Mouse (Mus musculus): ENCODE measurements at regions not wholly inside any gene's neighbourhood (a gene's known extent, or its start where the extent isn't known, plus 50 kb on each side); places are given as distances from the start of the nearest gene placed in this dataset.

- H3K4me3 ChIP-seq: no peak overlapping the region
- no peak for ATAC-seq (replicated peaks)
- 74% methylated on average over 1 of the region's 1 CpGs for WGBS
- 0 out of 2 replicates have a peak, but pooled peaks cover 3% of the 10 kb centered on the region for H3K4me1 ChIP-seq
- no peaks in the 10 kb centered on the region for H3K36me3 ChIP-seq (replicated peaks)
- no peaks in the 10 kb centered on the region for H3K27me3 ChIP-seq (replicated peaks)
- no peak overlapping the region for H3K27ac ChIP-seq
- H3K9ac ChIP-seq: no peak overlapping the region
- H3K9me3 ChIP-seq: no peaks in the 10 kb centered on the region
- no peak overlapping the region for H3K4me2 ChIP-seq
Observed at GRCm38 (mm10) chr13:52185574-52185973, 339.1 kb downstream of the Gadd45g start.

DNA sequence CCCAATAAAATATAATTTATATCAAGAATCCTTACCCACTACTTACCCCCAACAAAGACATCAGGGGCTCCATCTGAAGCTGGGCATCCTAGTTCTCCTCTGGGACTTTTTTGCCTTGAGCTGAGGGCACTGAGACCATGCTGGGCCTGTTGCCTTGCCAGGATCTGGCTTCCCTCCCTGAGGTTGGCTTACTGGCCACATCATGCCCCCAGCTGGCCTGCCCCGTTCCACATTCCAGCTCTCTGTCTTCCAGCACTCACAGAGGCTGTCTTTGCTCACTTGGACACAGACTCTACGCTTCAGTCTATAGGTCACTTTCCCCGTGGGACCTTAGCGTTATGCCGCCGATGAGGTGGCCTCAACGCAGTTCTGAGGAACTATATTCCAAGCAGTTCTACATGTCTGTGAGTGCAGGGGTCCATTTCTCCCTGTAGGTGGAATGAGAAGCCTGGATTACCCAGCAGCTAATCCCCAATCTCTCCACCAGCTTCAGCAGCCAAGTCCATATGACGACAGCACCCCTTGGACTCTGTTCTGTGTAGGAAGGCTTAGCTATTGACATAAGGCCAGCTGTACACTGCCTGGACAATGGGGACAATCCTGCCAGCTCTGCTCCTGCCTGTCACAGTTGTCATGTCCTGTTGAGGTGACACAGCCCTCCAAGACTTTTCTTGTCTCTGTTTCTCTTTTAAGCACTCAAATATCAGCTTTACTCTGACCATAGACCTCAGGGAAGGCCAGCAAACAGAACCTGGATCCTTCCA lies 341.5 kb downstream of the Gadd45g start:
- WGBS: 74% methylated on average over 8 of the region's 8 CpGs
- Histone ChIP-seq H3K9ac (no peak overlapping the region), H3K27me3 (replicated peaks) (no peaks in the 10 kb centered on the region), H3K4me1 (0 out of 2 replicates have a peak, but pooled peaks cover 3% of the 10 kb centered on the region), H3K4me3 (no peak overlapping the region), H3K4me2 (no peak overlapping the region), H3K36me3 (replicated peaks) (no peaks in the 10 kb centered on the region), H3K27ac (no peak overlapping the region), H3K9me3 (no peaks in the 10 kb centered on the region)
- ATAC-seq (replicated peaks): no peak

- Histone ChIP-seq H3K9me3 (no peaks in the 10 kb centered on the region), H3K4me3 (no peak overlapping the region), H3K27ac (no peak overlapping the region), H3K9ac (no peak overlapping the region), H3K4me1 (0 out of 2 replicates have a peak, but pooled peaks cover 3% of the 10 kb centered on the region), H3K27me3 (replicated peaks) (no peaks in the 10 kb centered on the region), H3K36me3 (replicated peaks) (no peaks in the 10 kb centered on the region), H3K4me2 (no peak overlapping the region)
- ATAC-seq (replicated peaks): no peak
- WGBS: 56% methylated on average over 2 of the region's 2 CpGs
Observed at GRCm38 (mm10) chr13:52188605-52189003, 342.1 kb downstream of the Gadd45g start.

- H3K4me1 ChIP-seq: 0 out of 2 replicates have a peak, but pooled peaks cover 3% of the 10 kb centered on the region
- ATAC-seq (replicated peaks): no peak
- H3K4me3 ChIP-seq: no peak overlapping the region
- H3K36me3 ChIP-seq (replicated peaks): no peaks in the 10 kb centered on the region
- no peak overlapping the region for H3K4me2 ChIP-seq
- H3K27me3 ChIP-seq (replicated peaks): no peaks in the 10 kb centered on the region
- H3K27ac ChIP-seq: no peak overlapping the region
- 68% methylated on average over 10 of the region's 10 CpGs for WGBS
- no peak overlapping the region for H3K9ac ChIP-seq
- H3K9me3 ChIP-seq: no peaks in the 10 kb centered on the region
Observed at GRCm38 (mm10) chr13:52189382-52189923, 341.6 kb downstream of the Diras2 start.

- Histone ChIP-seq H3K4me1 (0 out of 2 replicates have a peak, but pooled peaks cover 3% of the 10 kb centered on the region), H3K4me2 (no peak overlapping the region), H3K27ac (no peak overlapping the region), H3K9me3 (no peaks in the 10 kb centered on the region), H3K9ac (no peak overlapping the region), H3K36me3 (replicated peaks) (no peaks in the 10 kb centered on the region), H3K27me3 (replicated peaks) (no peaks in the 10 kb centered on the region), H3K4me3 (no peak overlapping the region)
- ATAC-seq (replicated peaks): no peak
- WGBS: 77% methylated on average over 9 of the region's 9 CpGs
Observed at GRCm38 (mm10) chr13:52190256-52190655, 340.8 kb downstream of the Diras2 start.

GRCm38 (mm10) chr13:52190848-52191590 lies 340.1 kb downstream of the Diras2 start:
- no peak overlapping the region for H3K4me3 ChIP-seq
- WGBS: 86% methylated on average over 15 of the region's 15 CpGs
- no peaks in the 10 kb centered on the region for H3K27me3 ChIP-seq (replicated peaks)

GRCm38 (mm10) chr13:52196917-52197316 lies 334.2 kb downstream of the Diras2 start:
- H3K36me3 ChIP-seq (replicated peaks): no peaks in the 10 kb centered on the region
- H3K4me1 ChIP-seq: no peaks in the 10 kb centered on the region
- no peak overlapping the region for H3K4me2 ChIP-seq
- H3K27me3 ChIP-seq (replicated peaks): peaks cover 6% of the 10 kb centered on the region; the same call in 1 of the 2 replicates
- no peak for ATAC-seq (replicated peaks)
- no peak overlapping the region for H3K4me3 ChIP-seq
- WGBS: 76% methylated on average over 5 of the region's 5 CpGs
- no peak overlapping the region for H3K27ac ChIP-seq
- no peaks in the 10 kb centered on the region for H3K9me3 ChIP-seq
- H3K9ac ChIP-seq: no peak overlapping the region

More at GRCm38 (mm10) chr13:52190848-52191590, 340.1 kb downstream of the Diras2 start:
- Histone ChIP-seq H3K36me3 (replicated peaks) (no peaks in the 10 kb centered on the region), H3K4me1 (0 out of 2 replicates have a peak, but pooled peaks cover 3% of the 10 kb centered on the region), H3K9ac (no peak overlapping the region), H3K4me2 (no peak overlapping the region), H3K27ac (no peak overlapping the region), H3K9me3 (no peaks in the 10 kb centered on the region)
- no peak for ATAC-seq (replicated peaks)

- Histone ChIP-seq H3K9ac (no peak overlapping the region), H3K9me3 (no peaks in the 10 kb centered on the region), H3K4me3 (no peak overlapping the region), H3K4me1 (no peaks in the 10 kb centered on the region), H3K27me3 (replicated peaks) (peaks cover 6% of the 10 kb centered on the region; the same call in 1 of the 2 replicates), H3K36me3 (replicated peaks) (no peaks in the 10 kb centered on the region), H3K27ac (no peak overlapping the region), H3K4me2 (no peak overlapping the region)
- 86% methylated on average over 7 of the region's 7 CpGs for WGBS
- ATAC-seq (replicated peaks): no peak
Observed at GRCm38 (mm10) chr13:52198649-52199348, 332.3 kb downstream of the Diras2 start.

DNA sequence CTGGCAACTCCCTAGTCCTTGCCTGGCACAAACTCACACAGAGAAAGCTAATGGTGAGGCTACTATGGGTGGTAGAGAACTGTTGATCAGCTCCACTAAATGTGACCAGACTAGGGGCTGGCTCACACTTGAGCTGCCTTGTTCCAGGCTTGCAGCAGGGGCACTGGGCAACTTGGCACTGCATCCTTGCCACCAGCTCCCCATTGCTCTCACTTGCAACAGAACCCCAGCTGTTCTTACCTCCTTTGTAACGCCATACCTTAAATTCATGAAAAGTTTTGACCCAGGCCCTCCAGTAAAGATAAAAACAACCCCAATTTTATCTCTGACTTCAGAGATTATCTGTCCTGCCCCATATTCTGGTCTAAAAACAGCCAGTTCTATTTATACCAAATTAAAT lies 328.7 kb downstream of the Diras2 start:
- Histone ChIP-seq H3K27ac (no peak overlapping the region), H3K4me2 (no peak overlapping the region), H3K4me3 (no peak overlapping the region), H3K36me3 (replicated peaks) (no peaks in the 10 kb centered on the region), H3K9me3 (no peaks in the 10 kb centered on the region), H3K27me3 (replicated peaks) (peaks cover 6% of the 10 kb centered on the region; the same call in 1 of the 2 replicates), H3K9ac (no peak overlapping the region), H3K4me1 (no peaks in the 10 kb centered on the region)
- 88% methylated on average over 1 of the region's 1 CpGs for WGBS
- no peak for ATAC-seq (replicated peaks)

DNA sequence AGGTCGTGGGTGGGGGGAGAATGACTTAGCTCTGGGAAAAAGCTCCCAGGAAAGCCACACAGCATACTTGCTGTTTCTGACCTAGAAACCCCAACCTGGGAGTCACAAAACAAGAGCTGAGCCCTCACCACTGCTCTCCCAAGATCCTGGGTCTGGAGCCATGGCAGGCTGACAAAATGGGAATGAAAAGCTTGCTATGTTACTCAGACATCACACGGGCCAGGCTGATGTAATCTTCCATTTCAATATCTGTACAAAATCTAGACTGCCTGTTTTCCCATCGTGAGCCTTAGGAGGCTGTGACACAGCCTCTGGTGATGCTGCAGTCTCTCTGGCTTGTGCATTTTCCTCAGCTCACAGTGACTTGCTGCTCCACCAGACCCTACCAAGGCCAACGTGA lies 325.1 kb downstream of the Diras2 start:
- 82% methylated on average over 4 of the region's 4 CpGs for WGBS
- ATAC-seq (replicated peaks): no peak

DNA sequence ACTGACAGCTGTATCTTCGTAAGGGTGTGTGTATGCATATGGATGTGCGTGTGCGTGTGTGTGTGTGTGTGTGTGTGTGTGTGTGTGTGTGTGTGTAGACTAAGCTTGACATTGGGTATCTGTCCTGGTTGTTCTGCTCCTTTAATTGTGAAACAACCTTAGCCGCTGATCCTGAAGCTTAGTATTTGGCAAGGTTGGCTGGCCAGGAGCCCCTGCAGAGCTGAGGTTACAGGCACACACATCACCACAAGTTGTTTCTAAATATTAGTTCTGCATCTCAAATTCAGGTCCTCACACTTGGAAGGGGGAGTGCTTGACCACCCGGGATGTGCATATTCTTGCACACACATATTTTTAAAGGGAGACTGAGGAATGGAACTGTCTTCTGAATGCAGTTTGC lies 314.7 kb downstream of the Diras2 start:
- Histone ChIP-seq H3K27ac (no peak overlapping the region), H3K4me3 (no peak overlapping the region), H3K4me1 (no peaks in the 10 kb centered on the region), H3K4me2 (no peak overlapping the region), H3K9ac (no peak overlapping the region), H3K27me3 (replicated peaks) (no peaks in the 10 kb centered on the region), H3K9me3 (no peaks in the 10 kb centered on the region), H3K36me3 (replicated peaks) (no peaks in the 10 kb centered on the region)
- 91% methylated on average over 5 of the region's 5 CpGs for WGBS
- no peak for ATAC-seq (replicated peaks)

More for the DNA sequence above, 325.1 kb downstream of the Diras2 start:
- Histone ChIP-seq H3K27me3 (replicated peaks) (no peaks in the 10 kb centered on the region), H3K9ac (no peak overlapping the region), H3K4me3 (no peak overlapping the region), H3K4me2 (no peak overlapping the region), H3K4me1 (no peaks in the 10 kb centered on the region), H3K27ac (no peak overlapping the region), H3K36me3 (replicated peaks) (no peaks in the 10 kb centered on the region), H3K9me3 (no peaks in the 10 kb centered on the region)

- no peak overlapping the region for H3K4me2 ChIP-seq
- H3K4me1 ChIP-seq: no peaks in the 10 kb centered on the region
- H3K9ac ChIP-seq: no peak overlapping the region
- H3K9me3 ChIP-seq: no peaks in the 10 kb centered on the region
- H3K27me3 ChIP-seq (replicated peaks): no peaks in the 10 kb centered on the region
- no peaks in the 10 kb centered on the region for H3K36me3 ChIP-seq (replicated peaks)
- no peak overlapping the region for H3K4me3 ChIP-seq
- 77% methylated on average over 5 of the region's 5 CpGs for WGBS
- no peak overlapping the region for H3K27ac ChIP-seq
- ATAC-seq (replicated peaks): no peak
Observed at GRCm38 (mm10) chr13:52217066-52217465, 314.0 kb downstream of the Diras2 start.

Measured in midbrain, embryonic 15.5 days (tissue).